Mouse (Mus musculus) 416B (cell line): ENCODE data around the gene Spata5.

Experiments
- DNase-seq: peaks from one replicate; pipeline ENCODE4 v3.0.0; 2011; ENCODE audit warnings: low read depth

The Spata5 gene

GRCm38 (mm10) chr3:37420641-37421040 is 945 bp downstream of the Spata5 start:
- DNase-seq = peak; percentile 46

GRCm38 (mm10) chr3:37421179-37421578 is 1.5 kb downstream of the Spata5 start:
- peak; percentile 40 for DNase-seq

GRCm38 (mm10) chr3:37426069-37426468 is 6.4 kb downstream of the Spata5 start:
- DNase-seq = no peak

- peak; percentile 29 for DNase-seq
Measured at GRCm38 (mm10) chr3:37430359-37430758, 10.7 kb downstream of the Spata5 start.

GRCm38 (mm10) chr3:37439770-37440169 is 20.1 kb downstream of the Spata5 start:
- DNase-seq = no peak

GRCm38 (mm10) chr3:37443409-37443808 is 23.7 kb downstream of the Spata5 start:
- no peak for DNase-seq

GRCm38 (mm10) chr3:37455992-37456391 is 36.3 kb downstream of the Spata5 start:
- peak; percentile 77 for DNase-seq

- DNase-seq = peak; percentile 56
Measured at GRCm38 (mm10) chr3:37468170-37468569, 48.5 kb downstream of the Spata5 start.

- DNase-seq = no peak
Measured at GRCm38 (mm10) chr3:37469353-37469752, 49.7 kb downstream of the Spata5 start.

- DNase-seq = no peak
Measured at GRCm38 (mm10) chr3:37470867-37471266, 51.2 kb downstream of the Spata5 start.

GRCm38 (mm10) chr3:37472461-37472860 is 52.8 kb downstream of the Spata5 start:
- DNase-seq = peak; percentile 51

GRCm38 (mm10) chr3:37476485-37476884 is 56.8 kb downstream of the Spata5 start:
- peak; percentile 49 for DNase-seq

- DNase-seq = peak; percentile 27
Measured at GRCm38 (mm10) chr3:37477438-37478188, 57.9 kb downstream of the Spata5 start.

GRCm38 (mm10) chr3:37479771-37480170 is 60.1 kb downstream of the Spata5 start:
- no peak for DNase-seq

GRCm38 (mm10) chr3:37481295-37481694 is 61.6 kb downstream of the Spata5 start:
- DNase-seq = no peak

- DNase-seq = no peak
Measured at GRCm38 (mm10) chr3:37482720-37483119, 63.0 kb downstream of the Spata5 start.

GRCm38 (mm10) chr3:37483709-37484265 is 64.1 kb downstream of the Spata5 start:
- DNase-seq = no peak

GRCm38 (mm10) chr3:37487639-37488038 is 67.9 kb downstream of the Spata5 start:
- no peak for DNase-seq

GRCm38 (mm10) chr3:37488173-37488572 is 68.5 kb downstream of the Spata5 start:
- DNase-seq = no peak

GRCm38 (mm10) chr3:37490025-37490424 is 70.3 kb downstream of the Spata5 start:
- no peak for DNase-seq

- peak; percentile 34 for DNase-seq
Measured at GRCm38 (mm10) chr3:37500939-37501338, 81.2 kb downstream of the Spata5 start.

GRCm38 (mm10) chr3:37502552-37502951 is 82.9 kb downstream of the Spata5 start:
- DNase-seq = peak; percentile 38

- DNase-seq = peak; percentile 45
Measured at GRCm38 (mm10) chr3:37503846-37504245, 84.2 kb downstream of the Spata5 start.
